Mouse (Mus musculus) thymus, adult 2 months (tissue): ENCODE measurements around the gene Prkcg.

Experiments
- CTCF ChIP-seq: fragments of 200-500 bp; IDR thresholded peaks from 2 replicates; pipeline ENCODE4 v1.5.1; 2012; ENCODE audit warnings: mild to moderate bottlenecking, control low read depth, low read length, moderate library complexity, borderline replicate concordance; ENCODE audit not compliant: control insufficient read depth, poor library complexity, insufficient read depth; ENCODE audit errors: extremely low read depth
- POLR2A ChIP-seq: fragments of 200-500 bp; IDR thresholded peaks from 2 replicates; pipeline ENCODE4 v1.6.1; 2012; ENCODE audit warnings: mild to moderate bottlenecking, low read length, control low read depth, moderate library complexity; ENCODE audit not compliant: control insufficient read depth, poor library complexity, insufficient read depth; ENCODE audit errors: extremely low read depth

- no peak for TF ChIP-seq CTCF
- TF ChIP-seq POLR2A = no peak
Measured at GRCm38 (mm10) chr7:3369189-3369588, 80.2 kb downstream of the Prkcg start.
